Mouse (Mus musculus): ENCODE results near the gene Klhl3. TPM values are rescaled to one million over a fixed set of nuclear protein-coding genes. Genes with fewer than 3 reads are reported as not detected.
A peak's percentile ranks its signal among the peaks of the same experiment; 100 is the strongest.

Gene Klhl3
- 4.1 and 6.0 TPM in 2 replicates for polyA plus RNA-seq (2014; fragmentation: Nextera tagmentation; extraction: Ambion mirVana)

- Histone ChIP-seq H3K4me1 (ENCODE audit: control insufficient read depth, insufficient read depth, low read length) (peaks cover 11% of the 10 kb centered on the region; the same call in 1 of the 2 replicates), H3K27ac (ENCODE audit: low read depth, low read length) (peak within 1 kb of the TSS; percentile 61; the same call in 1 of the 2 replicates), H3K9ac (ENCODE audit: low read depth, low read length) (peak within 1 kb of the TSS; percentile 59), H3K4me3 (ENCODE audit: low read length) (peak within 1 kb of the TSS; percentile 58), H3K9me3 (ENCODE audit: control insufficient read depth, low read length) (no peaks in the 10 kb centered on the region), H3K27me3 (ENCODE audit: control insufficient read depth, insufficient read depth, low read length) (no peaks in the 10 kb centered on the region), H3K36me3 (ENCODE audit: control insufficient read depth, insufficient read depth, low read length) (no peaks in the 10 kb centered on the region), H3K4me2 (replicated peaks; ENCODE audit: low read depth, low read length) (peak within 1 kb of the TSS; percentile 82)
- ATAC-seq (ENCODE audit: low FRiP score, low TSS enrichment): peak; percentile 89
- under 1% methylated on average over 35 of the region's 35 CpGs for WGBS
These were observed at the start of gene Klhl3 for GRCm38 (mm10) chr13:58113061-58113900. TSS of gene Klhl3 (minus strand) at chr13:58113592.

- Histone ChIP-seq H3K36me3 (ENCODE audit: control insufficient read depth, insufficient read depth, low read length) (peaks cover 12% of the 10 kb centered on the region; the same call in 1 of the 2 replicates), H3K4me2 (replicated peaks; ENCODE audit: low read depth, low read length) (no peak overlapping the region), H3K9me3 (ENCODE audit: control insufficient read depth, low read length) (no peaks in the 10 kb centered on the region; the same call in 1 of the 2 replicates), H3K27me3 (ENCODE audit: control insufficient read depth, insufficient read depth, low read length) (no peaks in the 10 kb centered on the region), H3K4me1 (ENCODE audit: control insufficient read depth, insufficient read depth, low read length) (no peaks in the 10 kb centered on the region; the same call in 1 of the 2 replicates), H3K27ac (ENCODE audit: low read depth, low read length) (no peak overlapping the region), H3K9ac (ENCODE audit: low read depth, low read length) (no peak overlapping the region), H3K4me3 (ENCODE audit: low read length) (no peak overlapping the region)
- no peak for ATAC-seq (ENCODE audit: low FRiP score, low TSS enrichment)
- 96% methylated on average over 15 of the region's 15 CpGs for WGBS
These were observed 47.4 kb upstream of the Klhl3 start for GRCm38 (mm10) chr13:58160761-58161160.

- Histone ChIP-seq H3K27ac (ENCODE audit: low read depth, low read length) (no peak overlapping the region), H3K36me3 (ENCODE audit: control insufficient read depth, insufficient read depth, low read length) (peaks cover 7% of the 10 kb centered on the region; the same call in 1 of the 2 replicates), H3K4me3 (ENCODE audit: low read length) (peak overlapping the region; percentile 58), H3K9me3 (ENCODE audit: control insufficient read depth, low read length) (peaks cover 2% of the 10 kb centered on the region; the same call in 1 of the 2 replicates), H3K27me3 (ENCODE audit: control insufficient read depth, insufficient read depth, low read length) (no peaks in the 10 kb centered on the region), H3K9ac (ENCODE audit: low read depth, low read length) (peak overlapping the region; percentile 53; the same call in 1 of the 2 replicates), H3K4me1 (ENCODE audit: control insufficient read depth, insufficient read depth, low read length) (no peaks in the 10 kb centered on the region; the same call in 1 of the 2 replicates), H3K4me2 (replicated peaks; ENCODE audit: low read depth, low read length) (peak overlapping the region; percentile 71)
- peak; percentile 38 for ATAC-seq (ENCODE audit: low FRiP score, low TSS enrichment)
- 17% methylated on average over 16 of the region's 16 CpGs for WGBS
These were observed 44.9 kb upstream of the Klhl3 start for GRCm38 (mm10) chr13:58158099-58158912.

- H3K4me1 ChIP-seq (ENCODE audit: control insufficient read depth, insufficient read depth, low read length): no peaks in the 10 kb centered on the region; the same call in 1 of the 2 replicates
- H3K27me3 ChIP-seq (ENCODE audit: control insufficient read depth, insufficient read depth, low read length): no peaks in the 10 kb centered on the region
- H3K27ac ChIP-seq (ENCODE audit: low read depth, low read length): no peak within 1 kb of the TSS
- peak within 1 kb of the TSS; percentile 58 for H3K4me3 ChIP-seq (ENCODE audit: low read length)
- H3K9ac ChIP-seq (ENCODE audit: low read depth, low read length): peak within 1 kb of the TSS; percentile 53
- peaks cover 7% of the 10 kb centered on the region; the same call in 1 of the 2 replicates for H3K36me3 ChIP-seq (ENCODE audit: control insufficient read depth, insufficient read depth, low read length)
- H3K4me2 ChIP-seq (replicated peaks; ENCODE audit: low read depth, low read length): peak within 1 kb of the TSS; percentile 71
- ATAC-seq (ENCODE audit: low FRiP score, low TSS enrichment): peak; percentile 86
- 0 out of 2 replicates have a peak, but pooled peaks cover 2% of the 10 kb centered on the region for H3K9me3 ChIP-seq (ENCODE audit: control insufficient read depth, low read length)
- WGBS: under 1% methylated on average over 30 of the region's 30 CpGs
These were observed 44.2 kb upstream of the Klhl3 start, which contains the start of gene Idnk for GRCm38 (mm10) chr13:58157447-58158098. TSS of gene Idnk (plus strand) at chr13:58157649.

GRCm38 (mm10) chr13:58157036-58157435 lies 43.6 kb upstream of the Klhl3 start:
- peak overlapping the region; percentile 58 for H3K4me3 ChIP-seq (ENCODE audit: low read length)
- H3K9ac ChIP-seq (ENCODE audit: low read depth, low read length): peak overlapping the region; percentile 53
- H3K4me1 ChIP-seq (ENCODE audit: control insufficient read depth, insufficient read depth, low read length): no peaks in the 10 kb centered on the region; the same call in 1 of the 2 replicates
- peaks cover 7% of the 10 kb centered on the region; the same call in 1 of the 2 replicates for H3K36me3 ChIP-seq (ENCODE audit: control insufficient read depth, insufficient read depth, low read length)
- ATAC-seq (ENCODE audit: low FRiP score, low TSS enrichment): no peak
- 0 out of 2 replicates have a peak, but pooled peaks cover 2% of the 10 kb centered on the region for H3K9me3 ChIP-seq (ENCODE audit: control insufficient read depth, low read length)
- 32% methylated on average over 8 of the region's 8 CpGs for WGBS
- H3K4me2 ChIP-seq (replicated peaks; ENCODE audit: low read depth, low read length): peak overlapping the region; percentile 71
- H3K27me3 ChIP-seq (ENCODE audit: control insufficient read depth, insufficient read depth, low read length): no peaks in the 10 kb centered on the region
- no peak overlapping the region for H3K27ac ChIP-seq (ENCODE audit: low read depth, low read length)

GRCm38 (mm10) chr13:58156031-58156430 lies 42.6 kb upstream of the Klhl3 start:
- no peak overlapping the region for H3K9ac ChIP-seq (ENCODE audit: low read depth, low read length)
- no peak overlapping the region for H3K27ac ChIP-seq (ENCODE audit: low read depth, low read length)
- H3K4me3 ChIP-seq (ENCODE audit: low read length): no peak overlapping the region
- peaks cover 7% of the 10 kb centered on the region; the same call in 1 of the 2 replicates for H3K36me3 ChIP-seq (ENCODE audit: control insufficient read depth, insufficient read depth, low read length)
- no peak for ATAC-seq (ENCODE audit: low FRiP score, low TSS enrichment)
- no peak overlapping the region for H3K4me2 ChIP-seq (replicated peaks; ENCODE audit: low read depth, low read length)
- H3K4me1 ChIP-seq (ENCODE audit: control insufficient read depth, insufficient read depth, low read length): no peaks in the 10 kb centered on the region; the same call in 1 of the 2 replicates
- WGBS: 94% methylated on average over 2 of the region's 2 CpGs
- H3K9me3 ChIP-seq (ENCODE audit: control insufficient read depth, low read length): 0 out of 2 replicates have a peak, but pooled peaks cover 2% of the 10 kb centered on the region
- no peaks in the 10 kb centered on the region for H3K27me3 ChIP-seq (ENCODE audit: control insufficient read depth, insufficient read depth, low read length)

GRCm38 (mm10) chr13:58150442-58150841 lies 37.0 kb upstream of the Klhl3 start:
- no peak overlapping the region for H3K27ac ChIP-seq (ENCODE audit: low read depth, low read length)
- H3K9me3 ChIP-seq (ENCODE audit: control insufficient read depth, low read length): 0 out of 2 replicates have a peak, but pooled peaks cover 2% of the 10 kb centered on the region
- no peak for ATAC-seq (ENCODE audit: low FRiP score, low TSS enrichment)
- no peaks in the 10 kb centered on the region for H3K27me3 ChIP-seq (ENCODE audit: control insufficient read depth, insufficient read depth, low read length)
- no peaks in the 10 kb centered on the region for H3K36me3 ChIP-seq (ENCODE audit: control insufficient read depth, insufficient read depth, low read length)
- no peaks in the 10 kb centered on the region for H3K4me1 ChIP-seq (ENCODE audit: control insufficient read depth, insufficient read depth, low read length)
- H3K4me2 ChIP-seq (replicated peaks; ENCODE audit: low read depth, low read length): no peak overlapping the region
- no peak overlapping the region for H3K4me3 ChIP-seq (ENCODE audit: low read length)
- no peak overlapping the region for H3K9ac ChIP-seq (ENCODE audit: low read depth, low read length)
- 84% methylated on average over 11 of the region's 11 CpGs for WGBS

GRCm38 (mm10) chr13:58149629-58150028 lies 36.2 kb upstream of the Klhl3 start:
- Histone ChIP-seq H3K27ac (ENCODE audit: low read depth, low read length) (no peak overlapping the region), H3K4me2 (replicated peaks; ENCODE audit: low read depth, low read length) (no peak overlapping the region)
- WGBS: 81% methylated on average over 3 of the region's 3 CpGs

More at GRCm38 (mm10) chr13:58149629-58150028, 36.2 kb upstream of the Klhl3 start:
- Histone ChIP-seq H3K9ac (ENCODE audit: low read depth, low read length) (no peak overlapping the region), H3K4me1 (ENCODE audit: control insufficient read depth, insufficient read depth, low read length) (no peaks in the 10 kb centered on the region), H3K36me3 (ENCODE audit: control insufficient read depth, insufficient read depth, low read length) (no peaks in the 10 kb centered on the region), H3K27me3 (ENCODE audit: control insufficient read depth, insufficient read depth, low read length) (no peaks in the 10 kb centered on the region), H3K4me3 (ENCODE audit: low read length) (no peak overlapping the region), H3K9me3 (ENCODE audit: control insufficient read depth, low read length) (no peaks in the 10 kb centered on the region)
- ATAC-seq (ENCODE audit: low FRiP score, low TSS enrichment): no peak
